Mouse (Mus musculus): ENCODE measurements at regions not wholly inside any gene's neighbourhood (a gene's known extent, or its start where the extent isn't known, plus 50 kb on each side); places are given as distances from the start of the nearest gene placed in this dataset.

GRCm38 (mm10) chr8:11947766-11948165 is 107.5 kb downstream of the Tex29 start:
- H3K27me3 ChIP-seq: no peaks in the 10 kb centered on the region
- no peak overlapping the region for H3K27ac ChIP-seq
- ATAC-seq (ENCODE audit: low read depth) (no peak), DNase-seq (no peak)
- H3K4me3 ChIP-seq (replicated peaks): no peak overlapping the region
- WGBS (ENCODE audit: insufficient replicate concordance): 64% methylated on average over 8 of the region's 8 CpGs
- no peaks in the 10 kb centered on the region for H3K9me3 ChIP-seq (replicated peaks)
- no peak overlapping the region for H3K9ac ChIP-seq
- no peaks in the 10 kb centered on the region for H3K36me3 ChIP-seq
- no peaks in the 10 kb centered on the region for H3K4me1 ChIP-seq (replicated peaks)
- no peak overlapping the region for H3K4me2 ChIP-seq

GRCm38 (mm10) chr8:11956268-11956667 is 116.0 kb downstream of the Tex29 start:
- H3K27me3 ChIP-seq: peaks cover 7% of the 10 kb centered on the region; the same call in 1 of the 2 replicates
- no peaks in the 10 kb centered on the region for H3K4me1 ChIP-seq (replicated peaks)
- no peaks in the 10 kb centered on the region for H3K9me3 ChIP-seq (replicated peaks)
- H3K27ac ChIP-seq: no peak overlapping the region
- WGBS (ENCODE audit: insufficient replicate concordance): 18% methylated on average over 7 of the region's 7 CpGs
- H3K4me3 ChIP-seq (replicated peaks): no peak overlapping the region
- no peak overlapping the region for H3K9ac ChIP-seq
- DNase-seq: no peak
- no peaks in the 10 kb centered on the region for H3K36me3 ChIP-seq
- no peak for ATAC-seq (ENCODE audit: low read depth)
- no peak overlapping the region for H3K4me2 ChIP-seq

- Histone ChIP-seq H3K36me3 (no peaks in the 10 kb centered on the region), H3K27ac (no peak overlapping the region), H3K27me3 (peaks cover 7% of the 10 kb centered on the region; the same call in 1 of the 2 replicates), H3K9ac (no peak overlapping the region), H3K4me1 (replicated peaks) (no peaks in the 10 kb centered on the region), H3K9me3 (replicated peaks) (no peaks in the 10 kb centered on the region), H3K4me3 (replicated peaks) (no peak overlapping the region), H3K4me2 (no peak overlapping the region)
- DNase-seq (no peak), ATAC-seq (ENCODE audit: low read depth) (no peak)
- WGBS (ENCODE audit: insufficient replicate concordance): 64% methylated on average over 7 of the region's 7 CpGs
Observed at GRCm38 (mm10) chr8:11957046-11957783, 116.9 kb downstream of the Tex29 start.

GRCm38 (mm10) chr8:11958176-11958575 is 117.9 kb downstream of the Tex29 start:
- H3K27ac ChIP-seq: no peak overlapping the region
- no peak overlapping the region for H3K4me3 ChIP-seq (replicated peaks)
- 45% methylated on average over 5 of the region's 5 CpGs for WGBS (ENCODE audit: insufficient replicate concordance)
- ATAC-seq (ENCODE audit: low read depth): no peak
- no peaks in the 10 kb centered on the region for H3K4me1 ChIP-seq (replicated peaks)
- H3K9ac ChIP-seq: no peak overlapping the region
- no peak overlapping the region for H3K4me2 ChIP-seq
- H3K36me3 ChIP-seq: no peaks in the 10 kb centered on the region
- DNase-seq: no peak
- peaks cover 7% of the 10 kb centered on the region; the same call in 1 of the 2 replicates for H3K27me3 ChIP-seq
- H3K9me3 ChIP-seq (replicated peaks): no peaks in the 10 kb centered on the region

- no peak overlapping the region for H3K4me3 ChIP-seq (replicated peaks)
- no peak overlapping the region for H3K9ac ChIP-seq
- no peak overlapping the region for H3K27ac ChIP-seq
- H3K27me3 ChIP-seq: peaks cover 7% of the 10 kb centered on the region; the same call in 1 of the 2 replicates
- no peaks in the 10 kb centered on the region for H3K36me3 ChIP-seq
- no peak for ATAC-seq (ENCODE audit: low read depth)
- H3K9me3 ChIP-seq (replicated peaks): no peaks in the 10 kb centered on the region
- H3K4me2 ChIP-seq: no peak overlapping the region
- no peaks in the 10 kb centered on the region for H3K4me1 ChIP-seq (replicated peaks)
- WGBS (ENCODE audit: insufficient replicate concordance): 60% methylated on average over 4 of the region's 4 CpGs
- DNase-seq: no peak
Observed at GRCm38 (mm10) chr8:11959466-11959865, 119.2 kb downstream of the Tex29 start.

- Histone ChIP-seq H3K27ac (no peak overlapping the region), H3K9ac (no peak overlapping the region), H3K4me1 (replicated peaks) (no peaks in the 10 kb centered on the region), H3K36me3 (no peaks in the 10 kb centered on the region), H3K4me2 (no peak overlapping the region), H3K4me3 (replicated peaks) (no peak overlapping the region), H3K9me3 (replicated peaks) (no peaks in the 10 kb centered on the region), H3K27me3 (no peaks in the 10 kb centered on the region)
- DNase-seq: no peak
- 72% methylated on average over 1 of the region's 1 CpGs for WGBS (ENCODE audit: insufficient replicate concordance)
- no peak for ATAC-seq (ENCODE audit: low read depth)
Observed at GRCm38 (mm10) chr8:11963575-11963974, 123.3 kb downstream of the Tex29 start.

- Histone ChIP-seq H3K4me2 (no peak overlapping the region), H3K36me3 (no peaks in the 10 kb centered on the region), H3K27me3 (no peaks in the 10 kb centered on the region), H3K4me1 (replicated peaks) (no peaks in the 10 kb centered on the region), H3K9ac (no peak overlapping the region), H3K9me3 (replicated peaks) (no peaks in the 10 kb centered on the region), H3K4me3 (replicated peaks) (no peak overlapping the region), H3K27ac (no peak overlapping the region)
- no peak for ATAC-seq (ENCODE audit: low read depth)
- WGBS (ENCODE audit: insufficient replicate concordance): 74% methylated on average over 7 of the region's 7 CpGs
- DNase-seq: no peak
Observed at GRCm38 (mm10) chr8:11967670-11968069, 127.4 kb downstream of the Tex29 start.

- Histone ChIP-seq H3K4me2 (no peak overlapping the region), H3K4me1 (replicated peaks) (no peaks in the 10 kb centered on the region), H3K27ac (no peak overlapping the region), H3K4me3 (replicated peaks) (no peak overlapping the region), H3K9ac (no peak overlapping the region), H3K9me3 (replicated peaks) (no peaks in the 10 kb centered on the region), H3K36me3 (no peaks in the 10 kb centered on the region), H3K27me3 (no peaks in the 10 kb centered on the region)
- DNase-seq (no peak), ATAC-seq (ENCODE audit: low read depth) (no peak)
- WGBS (ENCODE audit: insufficient replicate concordance): 76% methylated on average over 9 of the region's 9 CpGs
Observed at GRCm38 (mm10) chr8:11970515-11970914, 130.2 kb downstream of the Tex29 start.

- Histone ChIP-seq H3K4me2 (no peak overlapping the region), H3K4me3 (replicated peaks) (no peak overlapping the region), H3K27ac (no peak overlapping the region), H3K36me3 (no peaks in the 10 kb centered on the region), H3K27me3 (no peaks in the 10 kb centered on the region), H3K9me3 (replicated peaks) (no peaks in the 10 kb centered on the region), H3K4me1 (replicated peaks) (no peaks in the 10 kb centered on the region), H3K9ac (no peak overlapping the region)
- WGBS (ENCODE audit: insufficient replicate concordance): 62% methylated on average over 10 of the region's 10 CpGs
- DNase-seq (no peak), ATAC-seq (ENCODE audit: low read depth) (no peak)
Observed at GRCm38 (mm10) chr8:11973436-11973835, 133.2 kb downstream of the Tex29 start.

- ATAC-seq (ENCODE audit: low read depth) (no peak), DNase-seq (no peak)
- 62% methylated on average over 9 of the region's 9 CpGs for WGBS (ENCODE audit: insufficient replicate concordance)
- no peaks in the 10 kb centered on the region for H3K9me3 ChIP-seq (replicated peaks)
- H3K4me3 ChIP-seq (replicated peaks): no peak overlapping the region
- no peak overlapping the region for H3K4me2 ChIP-seq
- H3K4me1 ChIP-seq (replicated peaks): no peaks in the 10 kb centered on the region
- H3K36me3 ChIP-seq: no peaks in the 10 kb centered on the region
- no peaks in the 10 kb centered on the region for H3K27me3 ChIP-seq
- no peak overlapping the region for H3K27ac ChIP-seq
- no peak overlapping the region for H3K9ac ChIP-seq
Observed at GRCm38 (mm10) chr8:11977121-11977520, 136.8 kb downstream of the Tex29 start.

GRCm38 (mm10) chr8:11979056-11979455 is 138.8 kb downstream of the Tex29 start:
- DNase-seq (no peak), ATAC-seq (ENCODE audit: low read depth) (no peak)
- H3K27ac ChIP-seq: no peak overlapping the region
- no peak overlapping the region for H3K9ac ChIP-seq
- 45% methylated on average over 1 of the region's 1 CpGs for WGBS (ENCODE audit: insufficient replicate concordance)
- no peaks in the 10 kb centered on the region for H3K36me3 ChIP-seq
- H3K4me3 ChIP-seq (replicated peaks): no peak overlapping the region
- no peaks in the 10 kb centered on the region for H3K9me3 ChIP-seq (replicated peaks)
- H3K4me2 ChIP-seq: no peak overlapping the region
- H3K4me1 ChIP-seq (replicated peaks): no peaks in the 10 kb centered on the region
- no peaks in the 10 kb centered on the region for H3K27me3 ChIP-seq

- H3K36me3 ChIP-seq: no peaks in the 10 kb centered on the region
- H3K4me2 ChIP-seq: no peak overlapping the region
- no peaks in the 10 kb centered on the region for H3K27me3 ChIP-seq
- no peak overlapping the region for H3K27ac ChIP-seq
- H3K9ac ChIP-seq: no peak overlapping the region
- H3K4me1 ChIP-seq (replicated peaks): no peaks in the 10 kb centered on the region
- ATAC-seq (ENCODE audit: low read depth) (no peak), DNase-seq (no peak)
- H3K4me3 ChIP-seq (replicated peaks): no peak overlapping the region
- WGBS (ENCODE audit: insufficient replicate concordance): 82% methylated on average over 2 of the region's 2 CpGs
- H3K9me3 ChIP-seq (replicated peaks): no peaks in the 10 kb centered on the region
Observed at GRCm38 (mm10) chr8:11981458-11981857, 141.2 kb downstream of the Tex29 start.

Data from liver, embryonic 13.5 days (tissue).